ENCODE assay signal across 8 mouse cellular contexts in genomic region chr10:83080275-83080741, GRCm38 (mm10).
DNase-seq lines count a peak whose midpoint lies in the region; ATAC-seq and TF ChIP-seq lines count a peak whose summit lies in the region.

No protein-coding gene starts in this region.

- ATAC-seq in kidney, embryonic 14.5 days (ENCODE audit: low FRiP score, low TSS enrichment), result peak; percentile 64; the same call in 1 of the 2 replicates
- no peak for ATAC-seq in midbrain, postnatal 0 days (ENCODE audit: low FRiP score)

- no peaks in the 10 kb centered on the region for H3K27me3 ChIP-seq in kidney, embryonic 14.5 days (ENCODE audit: control insufficient read depth, insufficient read depth, low read length)
- H3K27me3 ChIP-seq in erythroblast, embryonic 14.5 days (ENCODE audit: control insufficient read depth), result no peaks in the 10 kb centered on the region
- no peaks in the 10 kb centered on the region for H3K27me3 ChIP-seq in midbrain, postnatal 0 days (ENCODE audit: insufficient read depth, low read length)

- no peak overlapping the region; the same call in 1 of the 2 replicates for H3K27ac ChIP-seq in kidney, embryonic 14.5 days (ENCODE audit: low read depth, low read length)
- H3K27ac ChIP-seq in midbrain, postnatal 0 days (ENCODE audit: low read depth, low read length), result 0 out of 2 replicates have a peak overlapping the region, but pooled peaks have one; percentile 27

- H3K9me3 ChIP-seq in kidney, embryonic 14.5 days (ENCODE audit: control insufficient read depth, low read length), result no peaks in the 10 kb centered on the region
- no peaks in the 10 kb centered on the region for H3K9me3 ChIP-seq in erythroblast, embryonic 14.5 days (ENCODE audit: control insufficient read depth, low read length)
- no peaks in the 10 kb centered on the region for H3K9me3 ChIP-seq in midbrain, postnatal 0 days (ENCODE audit: low read length)

- intact Hi-C loops in left cerebral cortex, postnatal 14 days (cut with DNase I), result no loop called here

- H3K4me1 ChIP-seq in kidney, embryonic 14.5 days (ENCODE audit: control insufficient read depth, insufficient read depth, low read length), result peaks cover 40% of the 10 kb centered on the region
- peaks cover 54% of the 10 kb centered on the region for H3K4me1 ChIP-seq in erythroblast, embryonic 14.5 days (ENCODE audit: control insufficient read depth)
- peaks cover 22% of the 10 kb centered on the region; the same call in 1 of the 2 replicates for H3K4me1 ChIP-seq in midbrain, postnatal 0 days (ENCODE audit: insufficient read depth, low read length)

- no peak overlapping the region for H3K9ac ChIP-seq in kidney, embryonic 14.5 days (ENCODE audit: low read depth, low read length)
- peak overlapping the region; percentile 44; the same call in 1 of the 2 replicates for H3K9ac ChIP-seq in midbrain, postnatal 0 days (replicated peaks; ENCODE audit: low read length, poor library complexity, severe bottlenecking)

- TF ChIP-seq CTCF in midbrain, postnatal 0 days (IDR thresholded peaks at IDR 0.05), result no peak

- H3K4me3 ChIP-seq in kidney, embryonic 14.5 days (ENCODE audit: low read length), result no peak overlapping the region
- H3K4me3 ChIP-seq in erythroblast, embryonic 14.5 days (replicated peaks), result peak overlapping the region; percentile 2
- no peak overlapping the region for H3K4me3 ChIP-seq in midbrain, postnatal 0 days (ENCODE audit: low read depth, low read length)

- DNase-seq in kidney, adult 8-10 months, result no peak
- DNase-seq in liver, result peak; percentile 71
- DNase-seq in midbrain, postnatal 0 days (ENCODE audit: low spot score), result no peak
- no peak for DNase-seq in left cerebral cortex, postnatal 14 days (ENCODE audit: low spot score in 2 of 2)
- DNase-seq in cerebellum, postnatal 14 days, result no peak
- DNase-seq in cerebellum, adult 11 months, result no peak

- no peak overlapping the region for H3K4me2 ChIP-seq in kidney, embryonic 14.5 days (replicated peaks; ENCODE audit: low read depth, low read length)
- no peak overlapping the region for H3K4me2 ChIP-seq in midbrain, postnatal 0 days (ENCODE audit: low read depth, low read length, poor library complexity, severe bottlenecking)

- WGBS in kidney, embryonic 14.5 days, result 20% methylated on average over 12 of the region's 12 CpGs
- WGBS in midbrain, postnatal 0 days, result 55% methylated on average over 12 of the region's 12 CpGs

- no peaks in the 10 kb centered on the region for H3K36me3 ChIP-seq in kidney, embryonic 14.5 days (ENCODE audit: control insufficient read depth, insufficient read depth, low read length)
- no peaks in the 10 kb centered on the region; the same call in 1 of the 2 replicates for H3K36me3 ChIP-seq in erythroblast, embryonic 14.5 days (ENCODE audit: control insufficient read depth)
- H3K36me3 ChIP-seq in midbrain, postnatal 0 days (ENCODE audit: insufficient read depth, low read length), result no peaks in the 10 kb centered on the region
